Mouse (Mus musculus) limb, embryonic 10.5 days (tissue): ENCODE data around the gene Stk40. TPM values are rescaled to one million over a fixed set of nuclear protein-coding genes. Genes with fewer than 3 reads are reported as not detected.
"Not testable (repeated sequence)": the region's sequence is repeated elsewhere in the genome, so short reads cannot be mapped to it uniquely, and the experiment has no call there.

Experiments used
- DNase-seq: peaks from one replicate; pipeline ENCODE4 v3.0.0-alpha.2; 2017; ENCODE audit warnings: low spot score
- H3K27ac ChIP-seq: fragments of 300-500 bp; sonication (generic); 2 replicates; pipeline ENCODE4 v1.5.1; 2016; ENCODE audit warnings: mild to moderate bottlenecking
- H3K27me3 ChIP-seq: fragments of 300-500 bp; sonication (generic); 2 replicates; pipeline ENCODE4 v1.6.1; 2016; ENCODE audit warnings: low read depth, mild to moderate bottlenecking; ENCODE audit not compliant: poor library complexity, severe bottlenecking
- H3K36me3 ChIP-seq: fragments of 300-500 bp; sonication (generic); 2 replicates; pipeline ENCODE4 v1.6.1; 2016; ENCODE audit warnings: mild to moderate bottlenecking, moderate library complexity
- H3K4me1 ChIP-seq: fragments of 300-500 bp; sonication (generic); 2 replicates; pipeline ENCODE4 v1.6.1; 2016
- H3K4me3 ChIP-seq: fragments of 300-500 bp; sonication (generic); 2 replicates; pipeline ENCODE4 v1.5.1; 2016; ENCODE audit warnings: mild to moderate bottlenecking, moderate library complexity
- H3K9me3 ChIP-seq: fragments of 300-500 bp; sonication (generic); replicated peaks from 2 replicates; pipeline ENCODE4 v1.6.1; 2016; ENCODE audit warnings: mild to moderate bottlenecking
- WGBS: fragments of 180-500 bp; shearing (Covaris S2); methylation state at CpG from one replicate; pipeline ENCODE4 v1.1.7; 2016; 5-methylcytosine and 5-hydroxymethylcytosine counted together
- polyA plus RNA-seq: library from polyadenylated mRNA; unstranded; fragments of >200 nt; fragmentation: Nextera tagmentation; extraction: Ambion mirVana; gene quantifications from 2 replicates; pipeline ENCODE4 v1.2.1, GENCODE M21; 2016

The Stk40 gene
- polyA plus RNA-seq, 1 experiment from 2014 or later = 52.1 TPM

DNA sequence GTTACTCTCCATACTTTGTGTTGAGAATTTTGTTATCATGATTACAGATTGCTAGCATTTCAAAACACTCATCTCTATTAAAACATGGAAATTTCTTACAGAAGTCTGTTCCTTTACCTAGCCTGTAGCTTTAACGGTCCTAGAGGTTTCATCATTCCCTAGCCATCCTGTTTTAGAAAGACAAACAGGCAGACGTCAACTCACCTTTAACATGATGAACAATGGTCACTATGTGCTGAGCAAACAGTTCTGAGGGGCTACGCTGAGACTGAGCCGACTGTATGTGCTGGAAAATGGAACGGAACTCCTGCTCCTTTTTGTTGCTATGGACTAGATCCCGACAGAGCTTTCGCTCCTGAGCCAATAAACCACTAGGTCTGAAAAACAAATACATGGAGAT is 72.2 kb downstream of the Stk40 start:
- 96% methylated on average over 7 of the region's 7 CpGs for WGBS
- not testable (repeated sequence) for H3K27me3 ChIP-seq, H3K27ac ChIP-seq, H3K9me3 ChIP-seq, H3K4me3 ChIP-seq, DNase-seq, H3K4me1 ChIP-seq
- peaks cover 97% of the 10 kb centered on the region for H3K36me3 ChIP-seq

DNA sequence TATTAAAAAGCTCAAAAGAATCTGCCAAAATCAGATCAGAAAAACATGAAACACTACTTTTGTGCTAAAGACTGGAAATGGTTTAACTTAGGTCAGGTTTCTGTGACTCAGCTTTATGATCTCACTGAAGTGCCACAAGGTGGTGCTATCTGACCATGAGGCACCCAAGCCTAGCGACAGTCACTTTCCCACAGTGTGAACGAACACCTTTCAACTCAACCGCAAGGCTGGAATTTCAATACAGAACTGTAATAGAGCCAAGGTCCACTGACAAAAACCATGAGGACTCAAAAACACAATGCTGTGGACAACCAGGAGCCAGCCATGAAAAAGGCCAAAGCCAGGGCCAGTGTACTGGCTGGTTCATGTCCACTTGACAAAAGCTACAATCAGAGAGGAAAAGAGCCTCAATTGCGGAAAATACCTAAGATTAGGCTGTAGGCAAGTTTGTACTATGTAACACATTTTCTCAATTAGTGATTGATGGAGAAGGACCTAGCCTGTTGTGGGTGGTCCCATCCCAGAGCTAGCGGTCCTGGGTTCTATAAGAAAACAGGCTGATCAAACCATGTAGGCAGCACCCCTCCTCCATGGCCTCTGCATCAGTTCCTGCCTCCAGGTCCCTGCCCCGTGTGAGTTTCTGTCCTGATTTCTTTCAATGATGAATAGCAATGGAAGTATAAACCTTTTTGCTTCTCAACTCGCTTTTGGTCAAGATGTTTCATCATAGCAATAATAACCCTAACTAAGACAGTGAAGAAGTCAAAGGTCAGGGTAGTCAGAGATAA is 77.6 kb downstream of the Stk40 start:
- H3K9me3 ChIP-seq = no peaks in the 10 kb centered on the region
- DNase-seq = no peak
- H3K27me3 ChIP-seq = no peaks in the 10 kb centered on the region
- no peak overlapping the region for H3K4me3 ChIP-seq
- 70% methylated on average over 7 of the region's 7 CpGs for WGBS
- peaks cover 97% of the 10 kb centered on the region for H3K36me3 ChIP-seq
- no peaks in the 10 kb centered on the region for H3K4me1 ChIP-seq
- no peak overlapping the region for H3K27ac ChIP-seq

DNA sequence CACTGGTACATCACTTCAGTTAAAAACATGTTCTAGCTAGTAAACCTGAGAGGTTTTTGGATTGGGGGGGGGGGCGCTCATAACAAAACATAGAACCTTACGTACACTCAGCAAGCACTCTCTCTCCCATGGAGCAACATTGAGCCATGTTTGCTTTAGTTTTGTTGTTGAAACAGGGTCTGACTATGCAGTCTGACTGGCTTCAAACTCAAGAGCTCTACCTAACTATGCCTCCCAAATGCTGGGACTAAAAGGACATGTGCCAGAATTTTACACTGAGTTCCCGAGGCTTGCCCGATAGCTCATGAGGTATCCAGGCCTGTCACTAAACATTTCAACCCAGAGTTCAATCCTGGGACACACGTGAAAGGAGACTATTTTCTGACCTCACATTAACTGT is 79.3 kb downstream of the Stk40 start:
- Histone ChIP-seq H3K36me3 (peaks cover 98% of the 10 kb centered on the region), H3K4me3 (no peak overlapping the region), H3K4me1 (0 out of 2 replicates have a peak, but pooled peaks cover under 1% of the 10 kb centered on the region), H3K27me3 (no peaks in the 10 kb centered on the region), H3K9me3 (no peaks in the 10 kb centered on the region), H3K27ac (no peak overlapping the region)
- 91% methylated on average over 5 of the region's 5 CpGs for WGBS
- no peak for DNase-seq

DNA sequence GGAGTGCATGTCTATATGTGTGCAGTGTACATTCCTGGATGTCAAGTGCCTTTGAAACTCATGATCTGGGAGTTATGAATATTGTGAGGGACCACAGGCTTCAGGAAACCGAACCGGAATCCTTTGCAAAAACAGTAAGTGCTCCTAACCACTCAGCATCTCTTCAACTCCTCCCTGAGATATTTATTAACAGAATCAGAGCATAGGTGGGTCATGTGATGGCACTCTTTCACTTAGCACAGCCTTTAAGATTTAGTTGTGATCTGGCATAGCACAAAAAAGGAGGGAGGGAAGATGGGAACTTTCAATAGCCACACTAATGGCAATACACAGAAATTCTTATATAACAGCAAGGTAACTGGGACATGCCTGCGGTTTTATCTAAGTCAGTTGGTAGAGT is 83.3 kb downstream of the Stk40 start:
- no peak overlapping the region for H3K27ac ChIP-seq
- no peak for DNase-seq
- H3K4me3 ChIP-seq = no peak overlapping the region
- no peaks in the 10 kb centered on the region for H3K9me3 ChIP-seq
- H3K4me1 ChIP-seq = 0 out of 2 replicates have a peak, but pooled peaks cover 4% of the 10 kb centered on the region
- WGBS = 96% methylated on average over 3 of the region's 3 CpGs
- peaks cover 96% of the 10 kb centered on the region for H3K36me3 ChIP-seq
- H3K27me3 ChIP-seq = no peaks in the 10 kb centered on the region

Other genes starting within 250 kb of the Stk40 start
- 0.58 and 0.78 TPM in 2 replicates for gene Csf3r, start 79.4 kb upstream of the Stk40 start, polyA plus RNA-seq
- 150 and 170 TPM in 2 replicates for gene Mrps15, start 57.0 kb upstream of the Stk40 start, polyA plus RNA-seq
- 20.4 and 23.7 TPM in 2 replicates for gene Oscp1, start 45.4 kb upstream of the Stk40 start, polyA plus RNA-seq
- gene Lsm10, start 7.3 kb upstream of the Stk40 start, polyA plus RNA-seq = 41.3 and 48.0 TPM in 2 replicates
- gene Eva1b, start 43.8 kb downstream of the Stk40 start, polyA plus RNA-seq = 72.7 and 82.2 TPM in 2 replicates
- 2.9 and 4.7 TPM in 2 replicates for gene Sh3d21, start 59.5 kb downstream of the Stk40 start, polyA plus RNA-seq
- 263 and 287 TPM in 2 replicates for gene Thrap3, start 98.8 kb downstream of the Stk40 start, polyA plus RNA-seq
- 56.2 and 63.2 TPM in 2 replicates for gene Map7d1, start 152.4 kb downstream of the Stk40 start, polyA plus RNA-seq
- gene Trappc3, start 158.4 kb downstream of the Stk40 start, polyA plus RNA-seq = 83.1 and 95.3 TPM in 2 replicates
- gene Col8a2, start 182.8 kb downstream of the Stk40 start, polyA plus RNA-seq = 0.65 and 1.4 TPM in 2 replicates
- 95.1 and 97.5 TPM in 2 replicates for gene Adprhl2, start 217.7 kb downstream of the Stk40 start, polyA plus RNA-seq
- gene Tekt2, start 221.7 kb downstream of the Stk40 start, polyA plus RNA-seq = 0.35 and 0.98 TPM in 2 replicates